Mouse (Mus musculus) limb, embryonic 12.5 days (tissue): ENCODE results near the gene Prss12. TPM values are rescaled to one million over a fixed set of nuclear protein-coding genes. Genes with fewer than 3 reads are reported as not detected.

Experiments used
- ATAC-seq: fragments of 200-750 bp; cut with Nextera tagmentation; 2 replicates; pipeline ENCODE4 v1.8.0; 2017; ENCODE audit warnings: low read depth, moderate TSS enrichment; ENCODE audit not compliant: insufficient number of reproducible peaks, insufficient read depth, low FRiP score, low TSS enrichment
- H3K27ac ChIP-seq: fragments of 300-500 bp; sonication (generic); 2 replicates; pipeline ENCODE4 v1.5.1; 2016; ENCODE audit warnings: mild to moderate bottlenecking, moderate library complexity
- H3K27me3 ChIP-seq: fragments of 300-500 bp; sonication (generic); 2 replicates; pipeline ENCODE4 v1.6.1; 2016; ENCODE audit warnings: mild to moderate bottlenecking, moderate library complexity
- H3K36me3 ChIP-seq: fragments of 300-500 bp; sonication (generic); 2 replicates; pipeline ENCODE4 v1.6.1; 2016; ENCODE audit warnings: mild to moderate bottlenecking, moderate library complexity
- H3K4me1 ChIP-seq: fragments of 300-500 bp; sonication (generic); replicated peaks from 2 replicates; pipeline ENCODE4 v1.6.1; 2016
- H3K4me2 ChIP-seq: fragments of 300-500 bp; sonication (generic); 2 replicates; pipeline ENCODE4 v1.6.1; 2016; ENCODE audit warnings: mild to moderate bottlenecking, moderate library complexity
- H3K4me3 ChIP-seq: fragments of 300-500 bp; sonication (generic); replicated peaks from 2 replicates; pipeline ENCODE4 v1.5.1; 2016; ENCODE audit warnings: mild to moderate bottlenecking
- H3K9ac ChIP-seq: fragments of 300-500 bp; sonication (generic); replicated peaks from 2 replicates; pipeline ENCODE4 v1.6.1; 2016; ENCODE audit warnings: mild to moderate bottlenecking, moderate library complexity
- H3K9me3 ChIP-seq: fragments of 300-500 bp; sonication (generic); 2 replicates; pipeline ENCODE4 v1.6.1; 2016; ENCODE audit warnings: mild to moderate bottlenecking, moderate library complexity
- WGBS: fragments of 180-500 bp; shearing (Covaris S2); methylation state at CpG from one replicate; pipeline ENCODE4 v1.1.7; 2016; 5-methylcytosine and 5-hydroxymethylcytosine counted together
- polyA plus RNA-seq: library from polyadenylated mRNA; unstranded; fragments of >200 nt; fragmentation: Nextera tagmentation; extraction: Ambion mirVana; gene quantifications from 2 replicates; pipeline ENCODE4 v1.2.1, GENCODE M21; 2016

Prss12 gene
- polyA plus RNA-seq, 1 experiment from 2014 or later: 5.0 TPM

DNA sequence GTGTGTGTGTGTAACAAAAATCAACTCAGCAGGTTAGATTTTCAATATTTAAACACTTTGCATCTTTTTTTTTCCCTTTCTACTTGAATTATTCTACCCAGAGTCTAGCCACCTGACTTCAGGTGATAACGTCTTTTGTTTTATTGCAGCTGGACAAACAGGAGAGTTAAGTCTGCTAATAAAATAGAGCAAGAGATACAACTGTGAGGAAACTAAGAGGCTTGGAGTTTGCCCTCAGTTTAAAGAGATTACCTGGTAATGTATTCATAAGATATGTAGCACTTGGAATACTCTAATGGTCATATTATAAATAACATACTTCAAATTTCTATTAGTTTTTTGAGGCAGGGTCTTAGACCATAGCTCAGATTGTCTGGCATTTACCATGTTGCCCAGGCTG, 9.1 kb upstream of the Prss12 start:
- Histone ChIP-seq H3K9ac (no peak overlapping the region), H3K27me3 (no peaks in the 10 kb centered on the region), H3K4me1 (no peaks in the 10 kb centered on the region), H3K9me3 (no peaks in the 10 kb centered on the region), H3K36me3 (no peaks in the 10 kb centered on the region), H3K27ac (no peak overlapping the region), H3K4me3 (no peak overlapping the region), H3K4me2 (no peak overlapping the region)
- WGBS: 81% methylated on average over 1 of the region's 1 CpGs
- no peak for ATAC-seq

DNA sequence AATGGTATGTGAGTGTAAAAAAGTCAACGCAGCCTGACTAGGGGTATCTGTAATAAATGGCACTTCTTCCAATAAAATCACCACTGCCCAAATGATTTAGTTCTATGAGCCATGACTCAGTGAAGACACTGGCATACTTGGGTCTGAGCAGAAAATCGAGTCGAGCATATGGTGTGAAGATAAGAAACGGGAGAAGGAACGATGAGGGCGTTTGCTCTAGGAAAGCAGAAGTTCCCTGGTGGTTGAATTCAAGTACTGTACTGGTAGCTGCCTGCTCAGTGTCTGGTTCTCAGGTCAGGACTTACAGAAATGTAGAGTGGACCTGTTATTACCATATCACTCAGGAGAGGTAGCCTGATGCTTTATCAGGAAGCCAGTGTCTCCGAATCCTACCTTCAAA, 6.2 kb upstream of the Prss12 start:
- no peak overlapping the region for H3K9ac ChIP-seq
- H3K9me3 ChIP-seq: no peaks in the 10 kb centered on the region
- H3K4me1 ChIP-seq: peaks cover 7% of the 10 kb centered on the region; the same call in 1 of the 2 replicates
- H3K36me3 ChIP-seq: no peaks in the 10 kb centered on the region
- H3K27me3 ChIP-seq: peaks cover 17% of the 10 kb centered on the region
- 85% methylated on average over 7 of the region's 7 CpGs for WGBS
- no peak overlapping the region for H3K27ac ChIP-seq
- no peak overlapping the region for H3K4me3 ChIP-seq
- no peak overlapping the region for H3K4me2 ChIP-seq
- ATAC-seq: no peak

DNA sequence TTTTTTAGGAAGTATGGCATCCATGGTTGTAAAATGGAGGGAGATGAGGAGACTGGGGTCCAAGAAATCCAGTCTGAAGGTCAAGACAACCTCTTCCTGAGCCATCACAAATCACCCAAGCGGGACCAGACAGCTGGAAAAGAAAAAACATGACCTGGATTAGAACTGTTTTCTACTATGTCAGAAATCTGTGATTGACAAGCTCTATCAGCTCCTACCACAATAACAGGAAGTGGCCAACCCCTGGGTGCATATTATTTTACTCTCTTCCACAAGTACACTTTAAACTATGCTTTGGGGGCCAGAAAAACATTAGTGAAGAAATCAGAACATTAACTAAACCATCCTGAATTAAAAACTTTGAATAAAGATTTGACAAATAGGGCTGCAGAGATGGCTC, 2.2 kb upstream of the Prss12 start:
- Histone ChIP-seq H3K27me3 (peaks cover 47% of the 10 kb centered on the region), H3K4me1 (peaks cover 18% of the 10 kb centered on the region), H3K9me3 (no peaks in the 10 kb centered on the region), H3K9ac (no peak overlapping the region), H3K27ac (no peak overlapping the region), H3K4me3 (no peak overlapping the region), H3K36me3 (no peaks in the 10 kb centered on the region), H3K4me2 (no peak overlapping the region)
- no peak for ATAC-seq
- 80% methylated on average over 1 of the region's 1 CpGs for WGBS

DNA sequence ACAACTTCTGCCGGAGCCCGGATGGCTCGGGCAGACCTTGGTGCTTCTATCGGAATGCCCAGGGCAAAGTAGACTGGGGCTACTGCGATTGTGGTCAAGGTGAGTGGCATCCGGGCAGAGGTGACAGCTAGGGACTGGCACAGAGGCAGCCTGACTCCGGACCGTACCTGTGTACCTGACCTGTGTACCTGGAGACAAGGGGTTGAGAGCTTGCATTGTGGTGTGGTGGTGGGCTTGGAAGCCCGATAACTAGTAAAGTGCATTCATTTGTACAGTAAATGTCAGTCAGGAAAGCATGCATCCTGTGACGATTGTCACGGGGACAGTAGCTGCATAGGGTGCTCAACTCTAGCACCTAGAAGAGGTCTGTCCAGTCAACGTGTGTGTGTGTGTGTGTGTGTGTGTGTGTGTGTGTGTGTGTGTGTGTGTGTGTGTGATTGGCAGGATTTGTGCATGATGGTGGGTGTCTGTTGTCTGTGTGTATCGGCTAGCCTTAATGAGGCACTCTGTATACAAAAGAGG, 886 bp downstream of the Prss12 start:
- WGBS: 13% methylated on average over 13 of the region's 13 CpGs
- peaks cover 18% of the 10 kb centered on the region for H3K4me1 ChIP-seq
- no peaks in the 10 kb centered on the region for H3K9me3 ChIP-seq
- no peak overlapping the region for H3K27ac ChIP-seq
- peak overlapping the region; percentile 72 for H3K4me3 ChIP-seq
- H3K4me2 ChIP-seq: peak overlapping the region; percentile 100
- H3K9ac ChIP-seq: peak overlapping the region; percentile 74
- peaks cover 51% of the 10 kb centered on the region for H3K27me3 ChIP-seq
- H3K36me3 ChIP-seq: no peaks in the 10 kb centered on the region
- peak; percentile 54 for ATAC-seq

DNA sequence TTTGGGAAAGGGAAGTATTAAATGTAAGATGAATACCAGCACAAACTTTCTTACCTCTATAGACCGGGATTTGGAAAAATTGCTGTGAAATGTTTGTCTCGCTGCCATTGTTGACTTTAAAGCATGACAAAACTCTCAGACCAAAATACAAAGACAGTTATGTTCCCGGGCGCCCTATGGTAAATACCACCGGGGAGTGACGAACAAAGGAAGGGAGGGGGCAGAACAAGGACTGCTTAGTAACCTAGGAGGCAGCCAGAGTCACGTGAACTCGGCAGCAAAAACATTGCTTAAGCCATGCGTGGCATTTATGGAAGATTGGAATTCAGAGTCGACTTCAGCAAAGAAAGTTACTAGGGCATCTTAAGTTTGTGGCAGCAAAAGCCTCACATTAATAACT, 1.4 kb downstream of the Prss12 start:
- H3K9ac ChIP-seq: no peak overlapping the region
- H3K4me1 ChIP-seq: peaks cover 16% of the 10 kb centered on the region
- H3K36me3 ChIP-seq: no peaks in the 10 kb centered on the region
- 24% methylated on average over 10 of the region's 10 CpGs for WGBS
- H3K27ac ChIP-seq: no peak overlapping the region
- H3K4me2 ChIP-seq: peak overlapping the region; percentile 100
- ATAC-seq: no peak
- H3K27me3 ChIP-seq: peaks cover 51% of the 10 kb centered on the region
- H3K9me3 ChIP-seq: no peaks in the 10 kb centered on the region
- H3K4me3 ChIP-seq: peak overlapping the region; percentile 72

DNA sequence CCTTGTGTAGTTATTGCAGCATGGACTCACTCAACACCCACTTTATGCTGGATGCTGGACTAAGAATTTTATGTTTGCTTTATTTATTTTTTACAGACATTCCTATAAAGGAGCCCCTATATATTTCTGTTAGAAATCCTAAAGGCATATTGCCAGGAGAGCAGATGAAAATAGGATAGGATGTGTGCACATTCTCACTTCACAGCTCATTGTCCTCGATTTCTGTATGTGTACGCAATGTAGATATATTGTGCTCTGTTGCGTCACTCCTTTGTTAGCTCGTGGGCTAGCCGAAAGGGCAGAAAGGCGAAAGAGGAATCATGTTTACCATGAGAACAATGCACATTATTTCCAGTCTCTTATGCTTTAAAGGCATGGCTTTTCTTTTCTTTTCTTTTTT, 3.4 kb downstream of the Prss12 start:
- ATAC-seq: no peak
- H3K4me3 ChIP-seq: no peak overlapping the region
- H3K36me3 ChIP-seq: no peaks in the 10 kb centered on the region

DNA sequence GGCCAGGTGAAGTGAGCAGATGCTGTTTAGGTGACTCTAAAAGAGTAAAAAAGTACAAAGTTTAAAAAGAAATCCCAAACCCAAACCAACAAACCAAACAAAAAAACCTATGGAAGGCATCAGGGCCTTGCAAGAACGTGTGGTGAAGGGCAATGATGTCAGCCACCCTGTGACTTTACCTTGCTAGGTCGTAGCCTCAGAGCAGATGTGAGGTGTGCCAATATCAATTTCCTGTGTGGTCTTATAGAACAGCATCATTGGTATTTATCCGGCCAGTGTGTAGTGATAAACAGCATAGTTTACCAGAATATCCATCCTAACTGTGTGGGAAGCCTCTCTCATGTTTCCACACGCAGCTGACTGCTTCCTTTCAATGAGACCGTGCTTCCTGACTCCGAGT, 6.2 kb downstream of the Prss12 start:
- Histone ChIP-seq H3K27me3 (peaks cover 11% of the 10 kb centered on the region), H3K4me2 (no peak overlapping the region), H3K9me3 (no peaks in the 10 kb centered on the region), H3K9ac (no peak overlapping the region), H3K36me3 (no peaks in the 10 kb centered on the region), H3K4me3 (no peak overlapping the region), H3K27ac (no peak overlapping the region), H3K4me1 (peaks cover 4% of the 10 kb centered on the region)
- WGBS: 71% methylated on average over 6 of the region's 6 CpGs
- ATAC-seq: no peak

More for the DNA sequence above, 3.4 kb downstream of the Prss12 start:
- Histone ChIP-seq H3K4me1 (peaks cover 11% of the 10 kb centered on the region), H3K27ac (no peak overlapping the region), H3K9me3 (no peaks in the 10 kb centered on the region), H3K4me2 (no peak overlapping the region), H3K9ac (no peak overlapping the region), H3K27me3 (peaks cover 38% of the 10 kb centered on the region)
- 86% methylated on average over 6 of the region's 6 CpGs for WGBS

DNA sequence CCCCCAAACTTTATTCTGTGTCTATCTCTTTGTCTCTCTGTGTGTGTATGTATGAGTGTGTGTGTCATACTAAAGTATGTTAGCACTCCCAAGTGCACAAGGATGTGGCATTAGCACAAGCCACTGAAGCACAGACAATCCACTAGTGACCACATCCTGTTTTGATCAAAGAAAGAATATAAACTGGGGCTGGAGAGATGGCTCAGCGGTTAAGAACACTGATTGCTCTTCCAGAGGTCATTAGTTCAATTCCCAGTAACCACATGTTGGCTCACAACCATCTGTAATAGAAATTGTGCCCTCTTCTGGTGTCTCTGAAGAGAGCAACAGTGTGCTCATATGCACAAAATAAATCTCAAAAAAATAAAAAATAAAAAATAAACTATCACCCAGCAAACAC, 12.8 kb downstream of the Prss12 start:
- Histone ChIP-seq H3K4me2 (no peak overlapping the region), H3K9me3 (no peaks in the 10 kb centered on the region), H3K9ac (no peak overlapping the region), H3K4me1 (no peaks in the 10 kb centered on the region), H3K4me3 (no peak overlapping the region), H3K27me3 (no peaks in the 10 kb centered on the region), H3K27ac (no peak overlapping the region), H3K36me3 (no peaks in the 10 kb centered on the region)
- 34% methylated on average over 1 of the region's 1 CpGs for WGBS
- no peak for ATAC-seq

DNA sequence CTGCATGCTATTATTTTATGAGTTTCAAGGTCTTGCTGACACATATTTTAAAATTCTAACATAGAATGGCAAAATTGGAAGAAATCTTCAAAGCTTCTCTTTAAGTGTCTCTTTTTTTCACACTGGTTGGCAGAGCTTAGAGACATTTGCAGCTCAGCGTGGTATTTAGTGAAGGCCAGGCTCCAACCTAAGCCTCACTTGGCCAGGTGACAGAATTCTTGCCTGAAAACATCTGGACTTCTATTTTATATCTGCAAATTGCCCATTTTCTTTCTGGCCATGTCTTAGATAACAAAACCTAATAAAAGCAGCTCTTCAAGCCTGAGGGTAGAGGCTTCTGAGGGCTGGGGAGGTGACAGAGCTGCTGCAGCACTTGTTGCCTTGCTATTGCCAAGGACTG, 13.7 kb downstream of the Prss12 start:
- 68% methylated on average over 1 of the region's 1 CpGs for WGBS
- ATAC-seq: no peak

DNA sequence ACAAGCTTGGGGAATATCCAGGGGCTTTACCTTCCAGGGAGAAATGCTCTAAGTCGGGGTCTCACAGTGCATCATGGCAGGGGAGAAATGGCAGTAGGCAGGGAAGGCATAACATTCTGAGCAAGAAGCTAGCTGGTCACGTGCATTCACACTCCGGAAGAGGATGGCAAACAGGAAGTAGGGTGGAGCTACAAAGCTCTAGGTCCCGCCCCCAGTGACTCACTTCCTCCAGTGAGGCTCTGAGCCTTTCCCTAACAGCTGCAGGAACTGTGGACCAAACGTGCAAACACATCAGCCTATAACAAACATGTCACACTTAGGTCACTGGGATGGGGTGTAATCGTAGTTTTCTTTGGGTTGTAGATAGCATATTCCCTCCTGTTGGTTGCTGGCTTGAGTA, 15.6 kb downstream of the Prss12 start:
- Histone ChIP-seq H3K9me3 (no peaks in the 10 kb centered on the region), H3K36me3 (no peaks in the 10 kb centered on the region), H3K4me3 (no peak overlapping the region), H3K27ac (no peak overlapping the region), H3K9ac (no peak overlapping the region), H3K4me2 (no peak overlapping the region), H3K4me1 (no peaks in the 10 kb centered on the region), H3K27me3 (no peaks in the 10 kb centered on the region)
- ATAC-seq: no peak
- 86% methylated on average over 6 of the region's 6 CpGs for WGBS

More for the DNA sequence above, 13.7 kb downstream of the Prss12 start:
- no peaks in the 10 kb centered on the region for H3K9me3 ChIP-seq
- H3K36me3 ChIP-seq: no peaks in the 10 kb centered on the region
- H3K9ac ChIP-seq: no peak overlapping the region
- no peak overlapping the region for H3K4me2 ChIP-seq
- H3K4me3 ChIP-seq: no peak overlapping the region
- H3K27ac ChIP-seq: no peak overlapping the region
- H3K4me1 ChIP-seq: no peaks in the 10 kb centered on the region
- H3K27me3 ChIP-seq: no peaks in the 10 kb centered on the region

DNA sequence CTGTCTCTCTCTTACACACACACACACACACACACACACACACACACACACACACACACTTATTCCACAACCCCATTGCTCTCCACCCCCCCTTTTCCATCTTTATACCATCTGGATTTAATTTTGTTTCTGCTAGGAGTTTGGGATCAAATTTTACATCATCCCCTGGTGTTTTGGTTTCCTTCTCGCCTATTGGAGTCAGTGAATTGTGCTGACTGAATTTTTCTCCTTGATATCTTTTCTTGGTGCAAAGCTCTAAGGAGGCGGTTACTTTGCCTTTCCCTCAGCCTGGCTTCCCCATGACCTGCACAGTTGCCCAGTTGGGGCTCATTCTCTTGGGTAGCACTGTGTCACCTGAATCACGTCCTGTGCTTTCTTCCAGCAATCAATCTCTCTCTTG, 30.1 kb downstream of the Prss12 start:
- H3K9me3 ChIP-seq: no peaks in the 10 kb centered on the region
- peaks cover 8% of the 10 kb centered on the region for H3K4me1 ChIP-seq
- no peaks in the 10 kb centered on the region for H3K36me3 ChIP-seq
- no peak overlapping the region for H3K9ac ChIP-seq
- WGBS: 22% methylated on average over 3 of the region's 3 CpGs
- no peaks in the 10 kb centered on the region for H3K27me3 ChIP-seq
- H3K4me2 ChIP-seq: peak overlapping the region; percentile 31; the same call in 1 of the 2 replicates
- H3K4me3 ChIP-seq: no peak overlapping the region
- H3K27ac ChIP-seq: peak overlapping the region; percentile 81
- peak; percentile 76; the same call in 1 of the 2 replicates for ATAC-seq

DNA sequence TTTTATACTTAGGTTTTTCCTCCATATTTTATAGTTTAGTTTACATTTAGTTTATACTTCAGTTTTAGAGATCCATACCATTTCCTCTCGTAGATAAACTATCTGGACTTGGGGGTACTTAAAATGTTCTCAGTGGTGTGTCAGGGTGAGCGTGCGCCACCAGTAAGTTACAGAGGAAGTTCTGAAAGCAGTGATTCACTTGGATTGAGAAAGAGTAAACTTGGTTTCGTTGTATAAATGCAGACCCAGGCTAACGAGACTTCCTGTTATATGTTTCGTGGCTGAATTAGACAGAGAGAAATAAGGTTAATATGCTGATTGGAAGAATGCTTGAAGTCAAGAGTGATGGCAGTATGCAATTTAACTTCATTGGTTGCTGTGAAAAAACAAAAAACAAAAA, 34.6 kb downstream of the Prss12 start:
- 74% methylated on average over 6 of the region's 6 CpGs for whole genome bisulfite sequencing
- H3K27me3 ChIP-seq: no peaks in the 10 kb centered on the region
- no peak overlapping the region for H3K9ac ChIP-seq
- no peak overlapping the region for H3K4me2 ChIP-seq
- peaks cover 8% of the 10 kb centered on the region for H3K4me1 ChIP-seq
- H3K4me3 ChIP-seq: no peak overlapping the region
- no peak for ATAC-seq
- no peaks in the 10 kb centered on the region for H3K9me3 ChIP-seq
- H3K27ac ChIP-seq: no peak overlapping the region
- no peaks in the 10 kb centered on the region for H3K36me3 ChIP-seq
